Mouse (Mus musculus): ENCODE results near the gene Dapl1. TPM values are rescaled to one million over a fixed set of nuclear protein-coding genes. Genes with fewer than 3 reads are reported as not detected.

The Dapl1 gene
- polyA plus RNA-seq, 1 experiment from 2014 or later: 50.9 TPM

DNA sequence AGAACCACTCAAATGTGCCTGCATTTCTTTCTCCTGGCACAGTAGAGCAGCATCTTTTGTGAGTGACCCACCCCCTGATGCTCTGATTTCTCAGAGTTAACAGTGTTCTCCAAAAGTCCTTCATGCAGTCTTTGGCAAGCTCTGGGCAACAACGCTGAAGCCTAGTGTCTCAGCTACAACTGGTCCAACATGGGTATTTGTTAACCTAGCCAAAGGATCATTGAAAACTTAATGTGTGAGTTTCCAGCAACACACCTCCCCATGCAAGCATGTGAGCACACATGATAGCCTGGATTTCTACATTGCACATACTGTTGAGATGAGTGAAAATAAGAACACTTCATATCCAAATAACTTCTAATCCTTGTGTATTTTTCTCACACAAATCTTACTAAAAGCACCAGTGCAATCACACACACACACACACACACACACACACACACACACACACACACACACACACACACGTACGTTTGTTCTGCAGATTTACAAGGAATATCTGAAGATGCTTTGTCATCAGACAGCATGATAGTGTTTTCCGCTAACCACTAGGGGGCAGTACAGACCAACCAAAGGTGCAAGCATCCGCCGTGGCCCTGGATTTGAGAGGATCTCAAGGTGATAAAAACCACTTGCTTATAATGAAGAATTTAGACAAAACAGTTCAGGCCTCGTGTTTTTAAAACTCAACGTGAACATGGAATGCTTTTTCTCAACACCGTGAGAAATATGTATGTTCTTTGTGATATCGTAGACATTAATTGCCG lies 56.9 kb downstream of the Dapl1 start:
- Histone ChIP-seq H3K27ac (no peak overlapping the region), H3K4me1 (0 out of 2 replicates have a peak, but pooled peaks cover 3% of the 10 kb centered on the region), H3K4me2 (no peak overlapping the region), H3K4me3 (replicated peaks) (no peak overlapping the region), H3K36me3 (no peaks in the 10 kb centered on the region), H3K9ac (no peak overlapping the region), H3K27me3 (replicated peaks) (no peaks in the 10 kb centered on the region), H3K9me3 (no peaks in the 10 kb centered on the region)
- WGBS: 19% methylated on average over 11 of the region's 11 CpGs
- ATAC-seq (ENCODE audit: insufficient read depth, low FRiP score, low read depth): no peak; the same call in 1 of the 2 replicates

DNA sequence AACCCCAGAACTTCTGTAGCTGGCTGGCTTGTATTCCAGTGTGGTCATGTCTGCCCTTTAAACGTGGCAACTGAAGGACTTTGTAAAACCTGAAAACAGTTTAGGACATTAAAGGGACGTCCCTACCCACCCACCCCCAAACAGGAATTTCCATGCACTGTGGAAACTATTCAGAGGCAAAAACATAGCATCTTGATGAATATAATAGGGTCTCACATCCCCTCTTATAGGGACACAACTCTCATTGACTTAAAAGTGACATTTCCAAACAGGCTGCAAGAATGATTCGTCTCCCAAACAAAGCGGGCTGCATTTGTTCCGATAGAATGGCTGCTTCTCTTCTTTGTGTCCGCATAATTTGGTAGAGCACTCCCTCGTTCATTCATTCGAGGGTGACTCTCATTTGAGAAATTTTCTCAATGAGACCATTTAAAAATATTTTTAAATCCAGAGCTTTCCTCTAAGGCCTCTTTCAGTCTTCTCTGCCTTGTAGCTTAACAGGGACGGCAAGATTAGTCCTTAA lies 59.2 kb downstream of the Dapl1 start:
- no peaks in the 10 kb centered on the region for H3K36me3 ChIP-seq
- no peak overlapping the region for H3K27ac ChIP-seq
- H3K27me3 ChIP-seq (replicated peaks): no peaks in the 10 kb centered on the region
- 0 out of 2 replicates have a peak, but pooled peaks cover 3% of the 10 kb centered on the region for H3K4me1 ChIP-seq
- 64% methylated on average over 9 of the region's 9 CpGs for WGBS
- no peak for ATAC-seq (ENCODE audit: insufficient read depth, low FRiP score, low read depth)
- no peak overlapping the region for H3K4me2 ChIP-seq
- no peak overlapping the region for H3K9ac ChIP-seq
- no peaks in the 10 kb centered on the region for H3K9me3 ChIP-seq
- no peak overlapping the region for H3K4me3 ChIP-seq (replicated peaks)

- no peaks in the 10 kb centered on the region for H3K27me3 ChIP-seq (replicated peaks)
- H3K9ac ChIP-seq: no peak overlapping the region
- H3K4me2 ChIP-seq: no peak overlapping the region
- no peak overlapping the region for H3K27ac ChIP-seq
- H3K4me1 ChIP-seq: 0 out of 2 replicates have a peak, but pooled peaks cover 3% of the 10 kb centered on the region
- WGBS: 27% methylated on average over 13 of the region's 13 CpGs
- H3K4me3 ChIP-seq (replicated peaks): no peak overlapping the region
- H3K36me3 ChIP-seq: no peaks in the 10 kb centered on the region
- no peaks in the 10 kb centered on the region for H3K9me3 ChIP-seq
- no peak for ATAC-seq (ENCODE audit: insufficient read depth, low FRiP score, low read depth)
Observed at GRCm38 (mm10) chr2:59544237-59544909, 59.9 kb downstream of the Dapl1 start.

- H3K27ac ChIP-seq: no peak overlapping the region
- ATAC-seq (ENCODE audit: insufficient read depth, low FRiP score, low read depth): no peak
Observed at GRCm38 (mm10) chr2:59545001-59545400, 60.5 kb downstream of the Dapl1 start.

DNA sequence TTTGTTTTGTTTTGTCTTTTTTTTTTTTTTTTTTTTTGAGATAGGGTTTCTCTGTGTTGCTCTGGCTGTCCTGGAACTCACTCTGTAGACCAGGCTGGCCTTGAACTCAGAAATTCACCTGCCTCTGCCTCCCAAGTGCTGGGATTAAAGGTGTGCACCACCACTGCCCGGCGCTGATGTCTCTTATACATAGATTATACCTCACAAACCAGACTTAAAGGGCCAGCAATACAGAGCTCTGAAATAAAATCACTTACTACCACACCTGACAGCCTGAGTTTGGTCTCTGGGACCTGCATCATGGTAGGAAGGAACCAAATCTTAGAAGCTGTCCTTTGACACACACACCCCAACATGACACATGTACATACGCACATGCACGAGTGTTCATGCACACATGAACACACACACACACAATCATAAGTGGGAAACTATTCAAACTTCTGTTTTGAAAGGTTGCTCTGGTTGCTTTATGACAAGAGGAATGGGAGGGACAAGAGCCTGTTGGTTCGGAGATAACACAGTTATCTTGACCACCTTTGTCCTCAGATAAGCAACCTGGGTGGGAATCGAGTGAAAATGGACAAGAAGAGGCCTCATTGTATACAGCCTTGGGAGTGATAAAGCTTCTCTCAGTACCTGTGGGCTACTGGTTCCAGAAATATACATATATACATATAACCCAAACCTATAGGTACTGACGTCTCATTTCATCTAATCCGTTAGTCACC lies 63.1 kb downstream of the Dapl1 start:
- Histone ChIP-seq H3K9me3 (no peaks in the 10 kb centered on the region), H3K36me3 (no peaks in the 10 kb centered on the region), H3K27me3 (replicated peaks) (no peaks in the 10 kb centered on the region), H3K4me3 (replicated peaks) (no peak overlapping the region), H3K9ac (no peak overlapping the region), H3K4me1 (0 out of 2 replicates have a peak, but pooled peaks cover 3% of the 10 kb centered on the region), H3K4me2 (no peak overlapping the region), H3K27ac (no peak overlapping the region)
- ATAC-seq (ENCODE audit: insufficient read depth, low FRiP score, low read depth): no peak
- WGBS: 76% methylated on average over 8 of the region's 8 CpGs

More at GRCm38 (mm10) chr2:59545001-59545400, 60.5 kb downstream of the Dapl1 start:
- WGBS: 46% methylated on average over 7 of the region's 7 CpGs
- Histone ChIP-seq H3K36me3 (no peaks in the 10 kb centered on the region), H3K9ac (no peak overlapping the region), H3K27me3 (replicated peaks) (no peaks in the 10 kb centered on the region), H3K9me3 (no peaks in the 10 kb centered on the region), H3K4me2 (no peak overlapping the region), H3K4me3 (replicated peaks) (no peak overlapping the region), H3K4me1 (0 out of 2 replicates have a peak, but pooled peaks cover 3% of the 10 kb centered on the region)

DNA sequence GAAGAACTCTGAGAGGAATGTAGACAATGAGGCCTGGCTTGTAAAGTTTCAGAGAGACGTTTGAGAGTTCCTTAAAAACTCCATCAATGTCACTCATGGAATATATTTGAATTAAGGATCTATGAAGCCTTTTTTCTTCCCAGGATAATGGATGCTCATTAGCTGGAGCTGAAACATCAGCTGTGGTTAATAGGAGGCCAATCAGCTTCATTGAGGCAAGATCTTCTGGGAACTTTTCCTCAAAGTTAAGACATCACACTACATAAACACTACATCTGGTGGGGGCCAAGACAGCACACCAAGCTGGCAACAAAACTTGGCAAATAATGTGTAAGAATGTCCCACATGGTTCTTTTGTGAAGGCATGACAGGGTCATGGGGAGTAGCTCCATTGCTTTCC lies 68.3 kb downstream of the Dapl1 start:
- ATAC-seq (ENCODE audit: insufficient read depth, low FRiP score, low read depth): no peak
- Histone ChIP-seq H3K9me3 (no peaks in the 10 kb centered on the region), H3K36me3 (no peaks in the 10 kb centered on the region), H3K9ac (no peak overlapping the region), H3K27ac (no peak overlapping the region), H3K4me1 (no peaks in the 10 kb centered on the region), H3K4me2 (no peak overlapping the region), H3K27me3 (replicated peaks) (no peaks in the 10 kb centered on the region), H3K4me3 (replicated peaks) (no peak overlapping the region)
- 51% methylated on average over 1 of the region's 1 CpGs for WGBS

- H3K9ac ChIP-seq: no peak overlapping the region
- H3K36me3 ChIP-seq: no peaks in the 10 kb centered on the region
- H3K4me3 ChIP-seq (replicated peaks): no peak overlapping the region
- no peak for ATAC-seq (ENCODE audit: insufficient read depth, low FRiP score, low read depth)
- no peaks in the 10 kb centered on the region for H3K4me1 ChIP-seq
- no peak overlapping the region for H3K27ac ChIP-seq
- H3K4me2 ChIP-seq: no peak overlapping the region
- no peaks in the 10 kb centered on the region for H3K27me3 ChIP-seq (replicated peaks)
- 45% methylated on average over 2 of the region's 2 CpGs for WGBS
- H3K9me3 ChIP-seq: no peaks in the 10 kb centered on the region
Observed at GRCm38 (mm10) chr2:59554373-59554940, 70.0 kb downstream of the Dapl1 start.

Other genes starting within 250 kb of the Dapl1 start
- 28.1 and 28.8 TPM in 2 replicates for gene Tanc1, start 127.4 kb downstream of the Dapl1 start, polyA plus RNA-seq (2015; fragmentation: Nextera tagmentation; extraction: Ambion mirVana)